Mouse (Mus musculus): ENCODE data around the gene Tes3-ps.

GRCm38 (mm10) chr13:49466393-49467075, 26.6 kb upstream of the Tes3-ps start:
- TF ChIP-seq CTCF (IDR thresholded peaks at IDR 0.05; ENCODE audit: low read depth) = no peak
- no peak for TF ChIP-seq EP300 (IDR thresholded peaks at IDR 0.05; ENCODE audit: low read depth)

Data from heart, postnatal 0 days (tissue).